Mouse (Mus musculus) adrenal gland, postnatal 25 days (tissue): ENCODE results near the gene Cmss1. TPM values are rescaled to one million over a fixed set of nuclear protein-coding genes. Genes with fewer than 3 reads are reported as not detected.

ENCODE experiments used
- DNase-seq: peaks from one replicate; pipeline ENCODE4 v3.0.0; 2021; ENCODE audit warnings: mixed read lengths
- total RNA-seq: library from RNA; stranded (reverse); gene quantifications from 2 replicates; pipeline ENCODE4 v1.2.3, GENCODE M21; 2021

Cmss1 gene
- total RNA-seq, 1 experiment from 2014 or later, result 17.6 TPM

- DNase-seq, result no peak
Observed at GRCm38 (mm10) chr16:57473415-57474085, 133.1 kb downstream of the Cmss1 start.

DNA sequence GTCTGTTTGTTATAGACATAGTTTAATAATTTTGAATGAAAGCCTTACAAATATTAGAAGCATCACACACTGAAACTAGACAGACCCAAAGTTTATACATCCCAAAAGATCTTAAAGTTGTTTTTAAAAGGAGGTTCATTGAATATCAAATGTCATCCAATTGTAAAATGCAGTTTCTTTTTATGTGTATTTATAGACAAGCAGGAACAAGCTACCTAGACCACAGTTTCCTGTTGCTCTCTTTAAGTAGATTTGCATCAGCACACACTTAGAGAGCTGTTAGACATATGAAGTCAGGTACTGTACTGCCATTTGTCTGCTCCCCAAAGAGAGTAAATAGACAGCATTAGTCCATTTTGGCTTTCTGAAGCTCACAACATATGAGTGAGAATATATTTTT lies 135.6 kb downstream of the Cmss1 start:
- DNase-seq, result no peak

- no peak for DNase-seq
Observed at GRCm38 (mm10) chr16:57470286-57470830, 136.3 kb downstream of the Cmss1 start.

DNA sequence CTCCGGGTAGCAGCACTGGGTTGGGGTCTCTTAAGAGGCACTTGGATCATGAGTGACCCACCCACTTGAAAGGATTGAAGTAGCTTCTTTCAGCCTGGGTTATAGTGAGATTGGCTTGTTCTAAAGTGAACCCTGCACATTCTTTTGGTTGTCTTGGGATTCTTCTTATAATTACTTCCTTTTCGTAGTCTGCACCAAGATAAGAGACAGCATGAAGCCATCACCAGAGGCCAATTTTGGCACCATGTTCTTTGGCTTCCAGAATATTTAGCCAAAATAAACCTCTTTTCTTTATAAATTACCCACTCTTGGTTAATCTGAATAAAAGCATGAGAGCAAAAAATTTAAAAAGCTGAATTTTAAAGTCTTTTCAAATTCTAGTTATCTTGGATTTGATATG lies 136.8 kb downstream of the Cmss1 start:
- no peak for DNase-seq

GRCm38 (mm10) chr16:57469301-57469700 lies 137.4 kb downstream of the Cmss1 start:
- DNase-seq, result no peak

DNA sequence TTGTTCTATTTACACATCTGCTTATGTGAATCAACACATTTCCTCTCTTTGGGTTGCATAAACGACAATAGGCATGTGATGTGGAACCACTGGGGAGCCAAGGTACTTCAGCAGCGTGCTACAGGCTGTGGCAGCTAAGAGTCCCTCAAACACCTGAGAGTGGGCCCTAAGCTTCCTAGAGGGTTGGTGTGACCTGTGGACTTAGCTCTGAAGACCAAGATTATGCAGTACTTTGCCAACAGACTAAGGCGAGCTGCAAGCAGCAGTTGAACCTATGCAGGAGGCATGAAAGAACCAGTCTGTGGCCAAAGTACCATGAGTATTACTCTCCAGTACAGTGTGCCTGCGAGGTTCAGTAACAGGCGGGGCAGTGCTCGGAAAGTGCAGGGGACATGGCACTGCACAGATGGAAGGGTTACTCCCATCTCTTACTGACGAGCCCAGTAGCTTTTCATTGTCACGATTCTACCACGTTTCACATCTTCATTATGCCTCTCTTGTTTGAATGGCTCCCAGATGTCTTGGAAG lies 141.2 kb downstream of the Cmss1 start:
- no peak for DNase-seq

GRCm38 (mm10) chr16:57456003-57456402 lies 150.7 kb downstream of the Cmss1 start:
- no peak for DNase-seq

DNA sequence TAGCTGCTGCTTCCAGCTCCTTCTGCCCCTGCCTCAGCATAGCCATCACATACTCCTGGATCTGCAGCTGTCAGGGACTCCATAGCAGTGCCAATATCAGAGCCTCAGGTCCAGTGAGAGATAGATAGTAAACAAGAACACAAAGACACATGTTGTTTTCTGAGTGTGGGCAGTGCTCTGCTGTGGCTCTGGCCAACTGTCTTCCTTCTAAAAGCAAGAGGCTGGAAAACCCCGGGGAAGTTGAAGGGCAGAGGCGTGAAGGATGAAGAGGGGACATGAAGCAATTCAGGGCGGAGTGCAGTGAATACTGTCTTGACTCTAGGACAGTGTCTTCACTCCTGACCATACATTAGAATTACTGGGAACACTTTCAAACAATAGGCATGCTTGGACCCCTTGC lies 151.1 kb downstream of the Cmss1 start:
- no peak for DNase-seq

GRCm38 (mm10) chr16:57454106-57454763 lies 152.4 kb downstream of the Cmss1 start:
- DNase-seq, result no peak

DNA sequence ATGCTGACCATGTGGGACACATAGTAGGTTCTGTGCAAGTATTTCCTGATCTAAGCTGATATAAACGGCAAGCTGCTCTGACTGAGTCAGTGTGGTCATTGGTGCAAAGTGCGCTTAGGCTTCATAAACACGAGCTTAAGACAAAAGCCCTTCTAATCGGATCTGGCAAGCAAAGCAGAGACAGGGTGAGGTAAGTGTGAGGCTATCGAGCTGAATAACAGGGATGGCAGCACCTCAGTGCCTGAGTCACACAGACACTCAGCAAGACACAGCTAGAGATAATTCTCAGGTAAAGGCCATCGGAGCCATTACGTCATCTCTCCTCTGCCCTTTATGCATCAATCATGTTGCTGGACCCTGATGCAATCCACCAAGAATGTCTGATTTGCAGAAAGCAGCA lies 153.7 kb downstream of the Cmss1 start:
- DNase-seq, result no peak

GRCm38 (mm10) chr16:57445096-57446094 lies 161.3 kb downstream of the Cmss1 start:
- no peak for DNase-seq

DNA sequence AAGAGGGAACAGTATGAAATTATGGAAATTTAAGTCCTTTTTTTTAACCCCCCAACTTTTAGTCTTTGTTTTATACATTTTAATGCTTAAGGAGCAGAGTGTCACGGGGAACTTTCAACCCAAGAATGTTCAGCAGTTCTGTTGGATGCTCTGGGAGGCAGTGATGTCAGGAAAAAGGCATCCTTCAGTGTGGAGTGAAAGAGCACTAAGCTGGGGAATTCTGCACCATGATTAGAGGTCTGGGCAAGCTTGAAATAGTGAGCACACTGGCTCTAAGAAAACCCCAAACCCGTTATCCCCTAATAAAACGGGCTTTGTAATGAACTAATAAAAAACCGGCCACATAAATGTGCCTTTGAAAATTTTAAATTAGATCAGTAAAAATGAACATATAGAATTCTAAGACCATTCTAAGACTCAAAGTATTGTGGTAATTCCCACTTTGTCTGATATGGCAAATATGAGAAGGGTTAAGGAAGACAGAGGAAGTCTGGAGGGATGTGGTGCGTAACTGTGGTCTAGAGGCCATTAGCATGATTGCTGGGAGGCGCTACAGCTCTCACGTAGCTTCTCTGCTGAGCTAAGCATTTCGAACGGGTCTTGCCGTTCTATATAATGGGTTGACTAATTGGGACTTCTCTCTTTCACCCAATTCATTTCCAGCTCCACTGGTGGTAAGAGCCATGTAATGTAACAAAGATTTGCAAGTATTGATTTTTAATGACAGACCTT lies 165.8 kb downstream of the Cmss1 start:
- no peak for DNase-seq

- DNase-seq, result no peak
Observed at GRCm38 (mm10) chr16:57439206-57439605, 167.5 kb downstream of the Cmss1 start.

DNA sequence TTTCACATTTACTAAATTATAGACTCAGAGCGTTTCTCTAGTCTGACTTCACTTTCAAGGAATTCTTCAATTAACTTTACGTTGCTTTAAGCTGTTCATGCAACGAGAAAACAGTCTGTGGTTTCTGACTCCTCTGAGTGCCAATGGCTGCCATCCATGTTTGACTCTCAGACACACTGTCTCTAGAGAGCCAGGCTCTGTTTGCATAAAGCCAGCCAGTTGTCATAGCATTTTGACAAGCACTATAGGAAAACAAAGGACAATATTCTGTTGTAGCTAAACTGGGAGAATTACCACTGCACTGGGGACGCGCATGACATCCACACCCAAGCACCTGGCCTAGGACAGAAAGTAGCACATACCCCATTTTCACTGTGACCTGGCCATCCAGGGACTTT lies 168.4 kb downstream of the Cmss1 start:
- DNase-seq, result no peak

DNA sequence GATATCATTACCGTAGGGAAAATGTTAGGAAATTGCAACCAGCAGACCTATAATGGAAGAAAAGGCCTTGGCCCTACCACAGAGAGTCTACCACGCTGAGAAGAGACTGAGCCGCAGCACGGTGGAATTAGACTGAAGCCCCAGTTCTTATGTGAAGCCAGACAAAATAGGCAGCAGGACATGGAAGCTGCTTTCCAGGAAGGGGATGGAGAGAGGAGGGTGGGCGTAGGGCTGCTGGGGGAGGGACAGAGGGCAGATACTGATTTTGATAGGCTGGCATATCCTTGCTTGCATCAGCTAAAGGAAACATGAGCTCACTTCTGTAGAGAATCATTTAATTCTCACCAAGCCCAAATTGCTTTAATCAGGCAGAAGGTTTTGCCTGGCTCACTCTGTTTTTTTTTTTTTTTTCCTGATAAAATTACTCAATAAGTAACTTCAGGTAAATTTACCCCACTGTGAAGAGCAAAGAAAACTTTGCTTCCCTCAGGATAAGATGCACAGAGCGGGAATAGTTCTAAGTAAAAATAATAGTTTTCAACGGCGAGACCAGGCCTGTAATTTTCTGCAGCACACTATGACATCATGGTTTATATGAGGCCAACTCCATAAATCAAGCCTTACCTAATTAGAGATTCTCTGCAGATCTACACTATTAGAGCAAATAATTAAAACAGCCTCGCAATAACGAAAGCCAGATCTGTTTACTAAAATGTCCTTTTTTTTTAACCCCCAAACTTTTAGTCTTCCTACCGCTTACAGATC lies 169.0 kb downstream of the Cmss1 start:
- no peak for DNase-seq

DNA sequence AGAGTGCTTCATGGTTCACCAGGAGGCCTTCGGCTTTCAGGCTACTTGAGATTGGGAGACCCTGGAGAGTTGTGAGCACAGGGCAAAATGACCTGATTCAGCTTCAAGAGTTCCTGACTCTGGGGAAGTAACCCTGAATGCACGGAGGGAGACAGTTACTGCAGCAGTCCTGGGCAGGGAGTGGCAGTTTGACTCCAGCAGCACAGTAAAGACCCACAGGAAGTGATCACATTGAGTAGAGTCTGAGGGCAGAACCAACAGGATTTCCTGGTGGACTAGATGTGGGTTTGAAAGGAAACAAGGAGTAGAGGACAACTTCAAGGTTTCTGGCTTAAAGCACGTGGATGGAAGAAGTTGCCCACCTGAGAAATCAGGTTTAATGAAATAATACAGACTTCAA lies 172.0 kb downstream of the Cmss1 start:
- DNase-seq, result no peak

GRCm38 (mm10) chr16:57433671-57434070 lies 173.0 kb downstream of the Cmss1 start:
- DNase-seq, result no peak

- no peak for DNase-seq
Observed at GRCm38 (mm10) chr16:57433173-57433572, 173.5 kb downstream of the Cmss1 start.

DNA sequence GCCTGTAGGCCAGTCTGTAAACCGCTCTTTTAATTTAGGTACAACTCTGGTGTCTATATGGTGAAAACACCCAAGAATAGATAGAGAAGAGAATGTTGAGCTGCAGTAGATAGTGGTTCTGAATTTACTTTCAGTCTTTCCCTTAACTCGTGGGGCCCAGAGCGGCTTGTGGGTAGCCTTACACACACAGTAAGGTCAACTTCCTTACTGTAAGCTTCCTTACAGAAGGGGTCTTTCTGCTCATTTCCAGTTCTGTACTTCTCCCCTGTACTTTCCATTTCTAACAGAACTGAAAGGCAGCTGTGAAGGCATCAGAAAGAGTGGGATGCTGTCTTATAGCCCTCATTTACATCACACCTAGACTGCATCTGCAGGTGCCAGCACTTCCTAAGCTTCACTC lies 175.4 kb downstream of the Cmss1 start:
- DNase-seq, result no peak

DNA sequence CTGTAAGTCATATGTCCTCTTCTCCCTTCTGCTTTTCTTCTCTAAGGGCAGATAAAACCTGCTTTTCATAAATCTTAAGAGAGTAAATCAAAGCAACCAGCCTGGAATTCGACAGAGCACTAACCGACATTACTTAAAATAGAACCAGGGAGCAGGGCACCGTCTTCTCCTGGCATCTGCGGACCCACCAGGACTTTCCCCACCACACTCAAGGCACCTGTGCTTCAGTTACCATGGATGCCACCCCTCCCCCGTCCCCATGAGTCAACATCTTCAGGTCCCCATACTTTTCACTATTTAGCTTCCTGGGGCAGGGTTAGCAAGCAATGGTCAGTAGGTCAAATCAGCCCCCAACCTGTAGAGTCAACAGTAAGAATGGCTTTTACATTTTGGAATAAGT lies 177.7 kb downstream of the Cmss1 start:
- no peak for DNase-seq
